9 mouse cellular contexts compared by ENCODE assay signal in the genomic region with DNA sequence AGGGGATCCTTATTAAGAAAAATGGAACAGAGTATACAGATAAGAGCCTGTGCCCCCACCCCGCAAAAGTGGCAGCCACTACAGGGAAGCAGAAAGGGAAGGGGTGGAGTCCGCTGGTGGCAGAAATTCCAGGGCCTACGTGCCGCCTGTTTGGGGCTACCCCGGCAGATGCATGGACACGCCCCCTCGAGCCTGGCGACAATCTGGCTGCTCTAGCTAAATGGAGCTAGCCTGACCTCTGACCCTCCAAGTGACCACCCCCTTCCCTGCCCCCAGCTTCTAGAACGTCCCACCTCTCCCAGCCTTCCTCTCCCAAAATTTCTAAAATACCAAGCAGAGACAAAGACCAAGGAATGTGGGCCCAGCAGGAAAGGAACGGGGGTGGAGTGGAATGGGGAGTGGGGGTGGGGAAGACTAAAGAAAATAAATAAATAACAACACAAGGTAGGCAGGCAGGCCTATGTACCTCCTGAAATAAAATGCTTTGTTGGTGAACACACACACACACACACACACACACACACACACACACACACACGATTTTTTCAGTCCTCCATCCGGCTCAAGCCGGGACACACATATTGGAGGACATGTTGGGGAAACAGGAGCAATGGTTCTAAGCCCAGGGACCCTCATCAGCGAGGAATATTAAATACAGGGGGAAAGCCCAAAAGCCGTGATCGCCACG. TPM values are rescaled to one million over a fixed set of nuclear protein-coding genes. Genes with fewer than 3 reads are reported as not detected.
DNase-seq lines count a peak whose midpoint lies in the region; ATAC-seq and TF ChIP-seq lines count a peak whose summit lies in the region.
"Had no signal": no experiment of that assay in that cellular context is flagged by ENCODE, and none has a peak within 500 bp of the region (broad histone marks: within the 10 kb centered on the region; RNA-seq: fewer than 3 reads in every experiment).

No protein-coding gene starts in this region.

- 5% methylated on average over 17 of the region's 17 CpGs for WGBS in embryonic facial prominence, embryonic 11.5 days
- WGBS in limb, embryonic 14.5 days: 15% methylated on average over 17 of the region's 17 CpGs
- WGBS in stomach, embryonic 16.5 days: 26% methylated on average over 17 of the region's 17 CpGs

- no peak overlapping the region for H3K9ac ChIP-seq in embryonic facial prominence, embryonic 11.5 days (replicated peaks; ENCODE audit: low read length)
- H3K9ac ChIP-seq in limb, embryonic 14.5 days (ENCODE audit: low read depth, low read length, severe bottlenecking): no peak overlapping the region
- H3K9ac ChIP-seq in stomach, embryonic 16.5 days (ENCODE audit: low read length): no peak overlapping the region

- peak; percentile 24 for DNase-seq in adrenal gland, postnatal 14 days
- DNase-seq in adrenal gland, postnatal 25 days: no peak
- peak; percentile 81 for DNase-seq in embryonic facial prominence, embryonic 11.5 days (ENCODE audit: low spot score)
- peak; percentile 40 for DNase-seq in heart, postnatal 4 days
- DNase-seq in limb, embryonic 14.5 days (ENCODE audit: low spot score): no peak
- DNase-seq in right cerebral cortex, postnatal 4 days: no peak
- no peak for DNase-seq in spleen, postnatal 14 days (ENCODE audit: low spot score in 2 of 2)

- H3K36me3 ChIP-seq in embryonic facial prominence, embryonic 11.5 days (replicated peaks; ENCODE audit: control insufficient read depth, insufficient read depth, low read depth, low read length): no peaks in the 10 kb centered on the region
- H3K36me3 ChIP-seq in limb, embryonic 14.5 days (ENCODE audit: control insufficient read depth, insufficient read depth, low read length): no peaks in the 10 kb centered on the region
- H3K36me3 ChIP-seq in stomach, embryonic 16.5 days (ENCODE audit: control insufficient read depth, insufficient read depth, low read length): no peaks in the 10 kb centered on the region

- H3K27ac ChIP-seq in embryonic facial prominence, embryonic 11.5 days (replicated peaks; ENCODE audit: low read depth, low read length): no peak overlapping the region
- H3K27ac ChIP-seq in limb, embryonic 14.5 days (replicated peaks; ENCODE audit: low read depth, low read length): no peak overlapping the region
- H3K27ac ChIP-seq in stomach, embryonic 16.5 days (ENCODE audit: low read length): no peak overlapping the region

- TF ChIP-seq POLR2A in limb, embryonic 14.5 days (IDR thresholded peaks at IDR 0.05; ENCODE audit: borderline replicate concordance, extremely low read depth, insufficient read depth, insufficient read length): no peak

- H3K9me3 ChIP-seq in embryonic facial prominence, embryonic 11.5 days (replicated peaks; ENCODE audit: control insufficient read depth, low read length): no peaks in the 10 kb centered on the region
- no peaks in the 10 kb centered on the region for H3K9me3 ChIP-seq in limb, embryonic 14.5 days (ENCODE audit: control insufficient read depth, low read length)
- no peaks in the 10 kb centered on the region for H3K9me3 ChIP-seq in stomach, embryonic 16.5 days (replicated peaks; ENCODE audit: control insufficient read depth, low read length)

- no peaks in the 10 kb centered on the region for H3K27me3 ChIP-seq in embryonic facial prominence, embryonic 11.5 days (ENCODE audit: control insufficient read depth, insufficient read depth, low read length)
- H3K27me3 ChIP-seq in limb, embryonic 14.5 days (ENCODE audit: control insufficient read depth, insufficient read depth, low read length): no peaks in the 10 kb centered on the region
- no peaks in the 10 kb centered on the region for H3K27me3 ChIP-seq in stomach, embryonic 16.5 days (ENCODE audit: control insufficient read depth, insufficient read depth, low read length)

- no peak overlapping the region for H3K4me3 ChIP-seq in embryonic facial prominence, embryonic 11.5 days (ENCODE audit: low read depth, low read length)
- no peak overlapping the region for H3K4me3 ChIP-seq in limb, embryonic 14.5 days (replicated peaks; ENCODE audit: low read length)
- H3K4me3 ChIP-seq in stomach, embryonic 16.5 days (replicated peaks; ENCODE audit: low read length): no peak overlapping the region

- peaks cover 3% of the 10 kb centered on the region; the same call in 1 of the 2 replicates for H3K4me1 ChIP-seq in embryonic facial prominence, embryonic 11.5 days (ENCODE audit: control insufficient read depth, insufficient read depth, low read length)
- peaks cover 20% of the 10 kb centered on the region for H3K4me1 ChIP-seq in limb, embryonic 14.5 days (ENCODE audit: control insufficient read depth, insufficient read depth, low read length)
- H3K4me1 ChIP-seq in stomach, embryonic 16.5 days (ENCODE audit: control insufficient read depth, insufficient read depth, low read length): peaks cover 32% of the 10 kb centered on the region

- peak overlapping the region; percentile 5; the same call in 1 of the 2 replicates for H3K4me2 ChIP-seq in embryonic facial prominence, embryonic 11.5 days (ENCODE audit: low read depth, low read length)
- peak overlapping the region; percentile 20 for H3K4me2 ChIP-seq in limb, embryonic 14.5 days (replicated peaks; ENCODE audit: low read depth, low read length, severe bottlenecking)
- no peak overlapping the region for H3K4me2 ChIP-seq in stomach, embryonic 16.5 days (ENCODE audit: low read depth, low read length)

- peak; percentile 32 for ATAC-seq in embryonic facial prominence, embryonic 11.5 days (replicated peaks; ENCODE audit: insufficient number of reproducible peaks, low FRiP score, low TSS enrichment, low read depth)
- ATAC-seq in limb, embryonic 14.5 days (ENCODE audit: low FRiP score, low read depth): peak; percentile 45
- ATAC-seq in stomach, embryonic 16.5 days (ENCODE audit: insufficient read depth, low FRiP score): peak; percentile 61; the same call in 1 of the 2 replicates

RNA-seq across cellular contexts. Expression of a gene that starts 12.6 kb away (rescaled TPM):
- total RNA-seq in adrenal gland, postnatal 14 days (2021): not detected in 2 replicates
- total RNA-seq in adrenal gland, postnatal 25 days (2021): not detected in 2 replicates
- polyA plus RNA-seq in embryonic facial prominence, embryonic 11.5 days (2014; fragmentation: Nextera tagmentation; extraction: Ambion mirVana): not detected in 2 replicates
- not detected for total RNA-seq in heart, postnatal 4 days (2021)
- 1.9 and 2.0 TPM in 2 replicates for polyA plus RNA-seq in limb, embryonic 14.5 days (2012; rRNA removed)
- polyA plus RNA-seq in limb, embryonic 14.5 days (2014; fragmentation: Nextera tagmentation; extraction: Ambion mirVana): 1.3 and 3.4 TPM in 2 replicates
- 0.19 TPM in 1 of 2 replicates, not detected in the other for polyA plus RNA-seq in stomach, embryonic 16.5 days (2015; fragmentation: Nextera tagmentation; extraction: Ambion mirVana)
- polyA plus RNA-seq: C2C12 had no signal

RNA-seq across cellular contexts. Expression of a gene that starts 23.4 kb away (rescaled TPM):
- not detected in 2 replicates for total RNA-seq in adrenal gland, postnatal 14 days (2021)
- not detected in 2 replicates for total RNA-seq in adrenal gland, postnatal 25 days (2021)
- not detected in 2 replicates for polyA plus RNA-seq in embryonic facial prominence, embryonic 11.5 days (2014; fragmentation: Nextera tagmentation; extraction: Ambion mirVana)
- total RNA-seq in heart, postnatal 4 days (2021): not detected
- 1.2 and 2.5 TPM in 2 replicates for polyA plus RNA-seq in limb, embryonic 14.5 days (2012; rRNA removed)
- polyA plus RNA-seq in limb, embryonic 14.5 days (2014; fragmentation: Nextera tagmentation; extraction: Ambion mirVana): 1.2 and 2.7 TPM in 2 replicates
- polyA plus RNA-seq in stomach, embryonic 16.5 days (2015; fragmentation: Nextera tagmentation; extraction: Ambion mirVana): 0.04 TPM in 1 of 2 replicates, not detected in the other
- polyA plus RNA-seq: C2C12 had no signal

RNA-seq across cellular contexts. Expression of a gene that starts 36.0 kb away (rescaled TPM):
- 0.04 TPM in 1 of 2 replicates, not detected in the other for total RNA-seq in adrenal gland, postnatal 14 days (2021)
- total RNA-seq in adrenal gland, postnatal 25 days (2021): 0.06 TPM in 1 of 2 replicates, not detected in the other
- 1.9 and 2.2 TPM in 2 replicates for polyA plus RNA-seq in embryonic facial prominence, embryonic 11.5 days (2014; fragmentation: Nextera tagmentation; extraction: Ambion mirVana)
- total RNA-seq in heart, postnatal 4 days (2021): not detected
- polyA plus RNA-seq in limb, embryonic 14.5 days (2012; rRNA removed): 0.33 and 0.50 TPM in 2 replicates
- 0.26 TPM in 2 replicates for polyA plus RNA-seq in limb, embryonic 14.5 days (2014; fragmentation: Nextera tagmentation; extraction: Ambion mirVana)
- 0.96 and 0.98 TPM in 2 replicates for polyA plus RNA-seq in stomach, embryonic 16.5 days (2015; fragmentation: Nextera tagmentation; extraction: Ambion mirVana)

Comparison
In these comparisons a context has a peak if more than half of its experiments do, and no peak if none do; other contexts are left out.
1. DNase-seq: peak in adrenal gland, postnatal 14 days (single experiment), embryonic facial prominence, embryonic 11.5 days (single experiment) and heart, postnatal 4 days (single experiment); none in adrenal gland, postnatal 25 days (single experiment), limb, embryonic 14.5 days (single experiment), right cerebral cortex, postnatal 4 days (single experiment) and spleen, postnatal 14 days (0 of 2).
2. Peak in every context shown above with its lines, with median percentiles within 50 percentile points of each other: ATAC-seq.